10 mouse cellular contexts compared by ENCODE assay signal in the genomic region with DNA sequence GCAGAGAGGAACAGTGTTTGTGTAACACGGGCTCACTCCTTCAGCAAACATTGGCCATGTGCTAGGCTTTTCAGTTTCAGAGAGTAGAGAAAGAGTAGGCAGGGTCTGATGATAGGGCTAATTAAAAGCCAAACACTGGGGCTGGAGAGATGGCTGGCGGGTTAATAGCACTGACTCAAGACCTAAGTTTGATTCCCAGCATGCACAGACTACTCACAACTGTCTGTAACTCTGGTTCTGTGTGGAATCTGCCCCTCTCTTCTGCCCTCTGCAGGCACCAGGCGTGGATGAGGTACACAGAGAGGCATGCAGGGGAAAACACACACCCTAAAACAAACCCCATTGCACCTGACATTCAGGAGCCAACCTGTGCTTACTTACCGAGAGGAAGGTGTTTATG. TPM values are rescaled to one million over a fixed set of nuclear protein-coding genes. Genes with fewer than 3 reads are reported as not detected.
DNase-seq lines count a peak whose midpoint lies in the region; ATAC-seq and TF ChIP-seq lines count a peak whose summit lies in the region.
"Had no signal": no experiment of that assay in that cellular context is flagged by ENCODE, and none has a peak within 500 bp of the region (broad histone marks: within the 10 kb centered on the region; RNA-seq: fewer than 3 reads in every experiment).

No protein-coding gene starts in this region.

- TF ChIP-seq POLR2A in MEL (IDR thresholded peaks at IDR 0.05; ENCODE audit: control insufficient read depth in 1 of 2, insufficient read depth in 1 of 2, low read depth in 1 of 2, low read length in 2 of 2, poor library complexity in 1 of 2), result no peak
- TF ChIP-seq POLR2A in embryonic fibroblast, embryonic 13.5 days (IDR thresholded peaks at IDR 0.05; ENCODE audit: low read depth, low read length), result no peak

- H3K79me2 ChIP-seq in MEL (ENCODE audit: control insufficient read depth, insufficient read depth, low read length, poor library complexity), result no peaks in the 10 kb centered on the region

- H3K4me1 ChIP-seq in lung, embryonic 14.5 days (ENCODE audit: insufficient read depth), result peaks cover 34% of the 10 kb centered on the region
- no peaks in the 10 kb centered on the region for H3K4me1 ChIP-seq in MEL (ENCODE audit: control insufficient read depth in 1 of 2, insufficient read depth in 2 of 2, low read length in 2 of 2)
- peaks cover 18% of the 10 kb centered on the region for H3K4me1 ChIP-seq in embryonic fibroblast, embryonic 13.5 days (ENCODE audit: control insufficient read depth, insufficient read depth, low read length)

- no peak overlapping the region for H3K4me2 ChIP-seq in lung, embryonic 14.5 days
- H3K4me2 ChIP-seq: kidney, embryonic 15.5 days had no signal

- H3K9me3 ChIP-seq in lung, embryonic 14.5 days (ENCODE audit: low read depth, low read length), result no peaks in the 10 kb centered on the region
- H3K9me3 ChIP-seq in MEL (replicated peaks; ENCODE audit: insufficient read depth, low read length), result no peaks in the 10 kb centered on the region
- H3K9me3 ChIP-seq: G1E; kidney, embryonic 15.5 days had no signal

- H3K9ac ChIP-seq in lung, embryonic 14.5 days, result no peak overlapping the region
- no peak overlapping the region for H3K9ac ChIP-seq in MEL (ENCODE audit: control insufficient read depth, low read depth, low read length, poor library complexity, severe bottlenecking)
- H3K9ac ChIP-seq: kidney, embryonic 15.5 days had no signal

- 0 out of 2 replicates have a peak, but pooled peaks have one; percentile 10 for ATAC-seq in lung, embryonic 14.5 days (ENCODE audit: insufficient read depth)
- ATAC-seq in megakaryocyte progenitor cell, adult 5-6 weeks (replicated peaks; ENCODE audit: poor library complexity), result peak; percentile 69

- TF ChIP-seq CTCF in lung, embryonic 14.5 days (IDR thresholded peaks at IDR 0.05; ENCODE audit: low read depth), result peak; percentile 39
- TF ChIP-seq CTCF in MEL (IDR thresholded peaks at IDR 0.05 in 2 of 3, conservative IDR thresholded peaks at IDR 0.05 in 1 of 3; ENCODE audit: control insufficient read depth in 1 of 3, insufficient read depth in 1 of 3, low read depth in 2 of 3, low read length in 3 of 3, poor library complexity in 1 of 3, severe bottlenecking in 1 of 3), result peak in 1 of 3 experiments; percentile 24; a peak in 2 of 6 replicates
- TF ChIP-seq CTCF in embryonic fibroblast, embryonic 13.5 days (IDR thresholded peaks at IDR 0.05; ENCODE audit: borderline replicate concordance, insufficient read depth, low read length), result peak; percentile 31; the same call in 1 of the 2 replicates

- no peak for DNase-seq in lung, embryonic 14.5 days
- no peak for DNase-seq in lung, postnatal 14 days
- DNase-seq in MEL (ENCODE audit: low read depth, low spot score), result no peak
- DNase-seq in cerebellum, adult 9-11 months, result no peak
- DNase-seq in gastrocnemius, postnatal 4 days (ENCODE audit: low spot score in 2 of 2), result no peak

- TF ChIP-seq EP300 in MEL (IDR thresholded peaks at IDR 0.05; ENCODE audit: low read depth in 1 of 2, low read length in 2 of 2), result no peak

- no peaks in the 10 kb centered on the region for H3K27me3 ChIP-seq in lung, embryonic 14.5 days (ENCODE audit: insufficient read depth, low read length)
- no peaks in the 10 kb centered on the region for H3K27me3 ChIP-seq in MEL (ENCODE audit: control insufficient read depth in 1 of 2, insufficient read depth in 2 of 2, low read length in 2 of 2)
- H3K27me3 ChIP-seq: kidney, embryonic 15.5 days had no signal

- no peak for TF ChIP-seq RAD21 in MEL (IDR thresholded peaks at IDR 0.05; ENCODE audit: low read depth, low read length)

- H3K27ac ChIP-seq in lung, embryonic 14.5 days (ENCODE audit: low read depth), result peak overlapping the region; percentile 48; the same call in 1 of the 2 replicates
- H3K27ac ChIP-seq in MEL (ENCODE audit: control insufficient read depth, low read depth, low read length), result no peak overlapping the region
- no peak overlapping the region for H3K27ac ChIP-seq in embryonic fibroblast, embryonic 13.5 days (ENCODE audit: insufficient read depth, low read length)
- H3K27ac ChIP-seq: kidney, embryonic 15.5 days had no signal

- WGBS in lung, embryonic 14.5 days, result 64% methylated on average over 4 of the region's 4 CpGs

- H3K36me3 ChIP-seq in lung, embryonic 14.5 days (ENCODE audit: insufficient read depth), result no peaks in the 10 kb centered on the region
- no peaks in the 10 kb centered on the region for H3K36me3 ChIP-seq in MEL (ENCODE audit: control insufficient read depth in 1 of 2, insufficient read depth in 2 of 2, low read length in 2 of 2)
- H3K36me3 ChIP-seq: kidney, embryonic 15.5 days had no signal

- no peak overlapping the region for H3K4me3 ChIP-seq in lung, embryonic 14.5 days (ENCODE audit: low read depth, low read length)
- H3K4me3 ChIP-seq in MEL (ENCODE audit: control insufficient read depth in 1 of 2, insufficient read depth in 1 of 2, low read depth in 2 of 2, low read length in 2 of 2), result no peak overlapping the region
- H3K4me3 ChIP-seq in embryonic fibroblast, embryonic 13.5 days (ENCODE audit: insufficient read depth, low read length), result no peak overlapping the region
- H3K4me3 ChIP-seq: kidney, embryonic 15.5 days; myocyte had no signal

TF ChIP-seq in MEL, 35 proteins besides CTCF, POLR2A, EP300 and RAD21:
- TF ChIP-seq SMC3 (IDR thresholded peaks at IDR 0.05; ENCODE audit: low read depth, low read length) (peak; percentile 22; the same call in 1 of the 2 replicates), ETS1 (IDR thresholded peaks at IDR 0.05; ENCODE audit: low read depth, low read length) (no peak), ZNF384 (IDR thresholded peaks at IDR 0.05; ENCODE audit: low read depth, low read length) (no peak), MAX (IDR thresholded peaks at IDR 0.05; ENCODE audit: low read length) (no peak), ZKSCAN1 (IDR thresholded peaks at IDR 0.05; ENCODE audit: low read depth, low read length) (no peak), MYC (IDR thresholded peaks at IDR 0.05; ENCODE audit: low read depth, low read length) (no peak), MYB (IDR thresholded peaks at IDR 0.05; ENCODE audit: low read depth, low read length) (no peak)

RNA-seq across cellular contexts. Expression of a gene that starts 14.7 kb away (rescaled TPM):
- polyA plus RNA-seq in lung, embryonic 14.5 days (2014; fragmentation: Nextera tagmentation; extraction: Ambion mirVana), result 44.6 and 45.7 TPM in 2 replicates
- total RNA-seq in MEL (2012; rRNA removed), result 13.5 and 14.4 TPM in 2 replicates
- 10 to 100 TPM in 1 of 2 experiments, not detected in 1; 13.5 TPM for polyA plus RNA-seq in MEL (2012; ENCODE audit: insufficient read depth in 1 of 2, insufficient read length in 2 of 2, low read depth in 1 of 2, low replicate concordance in 2 of 2, missing spikeins in 1 of 2)
- polyA plus RNA-seq in embryonic fibroblast, embryonic 13.5 days (2011; ENCODE audit: insufficient read length, low read depth, missing spikeins), result 16.6 and 17.2 TPM in 2 replicates
- total RNA-seq in megakaryocyte progenitor cell, adult 5-6 weeks (2015), result 2.7 TPM in 2 replicates
- total RNA-seq in megakaryocyte progenitor cell, adult 5-6 weeks (2017), result 1.8 and 7.7 TPM in 2 replicates
- total RNA-seq in gastrocnemius, postnatal 4 days (2021), result 10 to 100 TPM; 14.0 to 15.7 TPM
